15 mouse cellular contexts compared by ENCODE assay signal in genomic region chr14:19771173-19771572, GRCm38 (mm10). TPM values are rescaled to one million over a fixed set of nuclear protein-coding genes. Genes with fewer than 3 reads are reported as not detected.
DNase-seq lines count a peak whose midpoint lies in the region; ATAC-seq and TF ChIP-seq lines count a peak whose summit lies in the region.
"Had no signal": no experiment of that assay in that cellular context is flagged by ENCODE, and none has a peak within 500 bp of the region (broad histone marks: within the 10 kb centered on the region; RNA-seq: fewer than 3 reads in every experiment).

No protein-coding gene starts in this region.

- no peak for TF ChIP-seq POLR2A in cerebellum, adult 2 months (IDR thresholded peaks at IDR 0.05; ENCODE audit: borderline replicate concordance, insufficient read depth, low read length)

- DNase-seq in heart, embryonic 10.5 days (ENCODE audit: low spot score), result no peak
- DNase-seq in heart, adult 9 months (ENCODE audit: low spot score in 2 of 2), result no peak
- DNase-seq in midbrain, embryonic 11.5 days (ENCODE audit: low spot score, missing footprints), result peak; percentile 73
- peak; percentile 32 for DNase-seq in thymus, postnatal 4 days
- no peak for DNase-seq in cerebellum, adult 2 months
- DNase-seq in kidney, postnatal 4 days, result no peak
- DNase-seq: adrenal gland, adult 8-10 months; heart, postnatal 4 days; kidney, adult 18-20 months; layer of hippocampus, adult 9-11 months; right cerebral cortex, postnatal 25 days had no signal

- TF ChIP-seq CTCF in cerebellum, adult 2 months (IDR thresholded peaks at IDR 0.05; ENCODE audit: borderline replicate concordance, insufficient read depth, low read depth, low read length), result no peak

- H3K9ac ChIP-seq in midbrain, embryonic 11.5 days (ENCODE audit: low read length), result no peak overlapping the region
- H3K9ac ChIP-seq in midbrain, embryonic 15.5 days, result no peak overlapping the region
- H3K9ac ChIP-seq: limb, embryonic 13.5 days had no signal

- no peaks in the 10 kb centered on the region for H3K9me3 ChIP-seq in heart, embryonic 10.5 days
- no peaks in the 10 kb centered on the region for H3K9me3 ChIP-seq in midbrain, embryonic 11.5 days (ENCODE audit: control insufficient read depth, low read length)
- H3K9me3 ChIP-seq in midbrain, embryonic 15.5 days, result no peaks in the 10 kb centered on the region
- H3K9me3 ChIP-seq: limb, embryonic 13.5 days had no signal

- no peak for ATAC-seq in midbrain, embryonic 11.5 days (ENCODE audit: low FRiP score)
- ATAC-seq in midbrain, embryonic 15.5 days (replicated peaks), result no peak
- ATAC-seq in granulocyte monocyte progenitor cell, adult 5-6 weeks (replicated peaks; ENCODE audit: poor library complexity, severe bottlenecking), result peak; percentile 88
- ATAC-seq: Patski had no signal

- no peak overlapping the region for H3K4me3 ChIP-seq in heart, embryonic 10.5 days
- H3K4me3 ChIP-seq in midbrain, embryonic 11.5 days (ENCODE audit: low read depth, low read length), result no peak overlapping the region
- H3K4me3 ChIP-seq in midbrain, embryonic 15.5 days, result no peak overlapping the region
- no peak overlapping the region for H3K4me3 ChIP-seq in cerebellum, adult 2 months (replicated peaks; ENCODE audit: insufficient read depth, low read depth, low read length)
- H3K4me3 ChIP-seq: limb, embryonic 13.5 days had no signal

- 0 out of 2 replicates have a peak overlapping the region, but pooled peaks have one; percentile 42 for H3K27ac ChIP-seq in heart, embryonic 10.5 days
- no peak overlapping the region for H3K27ac ChIP-seq in midbrain, embryonic 11.5 days (ENCODE audit: low read depth, low read length)
- H3K27ac ChIP-seq in midbrain, embryonic 15.5 days, result no peak overlapping the region
- no peak overlapping the region for H3K27ac ChIP-seq in cerebellum, adult 2 months (ENCODE audit: insufficient read depth, low read length)

- peaks cover 28% of the 10 kb centered on the region for H3K36me3 ChIP-seq in heart, embryonic 10.5 days
- no peaks in the 10 kb centered on the region for H3K36me3 ChIP-seq in midbrain, embryonic 11.5 days (ENCODE audit: control insufficient read depth, insufficient read depth, low read length)
- H3K36me3 ChIP-seq in midbrain, embryonic 15.5 days (replicated peaks), result no peaks in the 10 kb centered on the region

- no peaks in the 10 kb centered on the region for H3K27me3 ChIP-seq in heart, embryonic 10.5 days (ENCODE audit: insufficient read depth, poor library complexity, severe bottlenecking)
- no peaks in the 10 kb centered on the region for H3K27me3 ChIP-seq in midbrain, embryonic 11.5 days (ENCODE audit: control insufficient read depth, insufficient read depth, low read length)
- no peaks in the 10 kb centered on the region for H3K27me3 ChIP-seq in midbrain, embryonic 15.5 days (replicated peaks)
- no peaks in the 10 kb centered on the region for H3K27me3 ChIP-seq in cerebellum, adult 2 months (ENCODE audit: control insufficient read depth, insufficient read depth, low read length)
- H3K27me3 ChIP-seq: limb, embryonic 13.5 days; Patski had no signal

- peaks cover 76% of the 10 kb centered on the region for H3K4me1 ChIP-seq in heart, embryonic 10.5 days
- peaks cover 4% of the 10 kb centered on the region; the same call in 1 of the 2 replicates for H3K4me1 ChIP-seq in midbrain, embryonic 11.5 days (ENCODE audit: control insufficient read depth, insufficient read depth, low read length)
- 0 out of 2 replicates have a peak, but pooled peaks cover 2% of the 10 kb centered on the region for H3K4me1 ChIP-seq in midbrain, embryonic 15.5 days
- H3K4me1 ChIP-seq in cerebellum, adult 2 months (ENCODE audit: control insufficient read depth, insufficient read depth, low read length), result no peaks in the 10 kb centered on the region

- WGBS in heart, embryonic 10.5 days, result 75% methylated on average over 7 of the region's 7 CpGs
- WGBS in midbrain, embryonic 11.5 days, result 79% methylated on average over 7 of the region's 7 CpGs
- WGBS in midbrain, embryonic 15.5 days, result 83% methylated on average over 7 of the region's 7 CpGs
- WGBS in cerebellum, adult 2 months, result 73% methylated on average over 7 of the region's 7 CpGs

- H3K4me2 ChIP-seq in midbrain, embryonic 11.5 days, result no peak overlapping the region
- no peak overlapping the region for H3K4me2 ChIP-seq in midbrain, embryonic 15.5 days
- H3K4me2 ChIP-seq: limb, embryonic 13.5 days had no signal

RNA-seq across cellular contexts. Expression of gene Nid2, which starts 20.1 kb away (rescaled TPM):
- 169 and 250 TPM in 2 replicates for polyA plus RNA-seq in heart, embryonic 10.5 days (2016; fragmentation: Nextera tagmentation; extraction: Ambion mirVana)
- polyA plus RNA-seq in midbrain, embryonic 11.5 days (2014; fragmentation: Nextera tagmentation; extraction: Ambion mirVana), result 30.0 and 32.2 TPM in 2 replicates
- polyA plus RNA-seq in midbrain, embryonic 15.5 days (2015; fragmentation: Nextera tagmentation; extraction: Ambion mirVana), result 41.0 and 44.4 TPM in 2 replicates
- total RNA-seq in granulocyte monocyte progenitor cell, adult 5-6 weeks (2014; fragmentation: Nextera tagmentation), result not detected in 2 replicates
- total RNA-seq in granulocyte monocyte progenitor cell, adult 5-6 weeks (2017), result 0.26 and 0.34 TPM in 2 replicates
- polyA plus RNA-seq in cerebellum, adult 2 months (2012; rRNA removed), result 1.5 and 2.2 TPM in 2 replicates

RNA-seq across cellular contexts. Expression of gene Rtraf, which starts 52.5 kb away (rescaled TPM):
- 182 and 196 TPM in 2 replicates for polyA plus RNA-seq in heart, embryonic 10.5 days (2016; fragmentation: Nextera tagmentation; extraction: Ambion mirVana)
- 277 and 280 TPM in 2 replicates for polyA plus RNA-seq in midbrain, embryonic 11.5 days (2014; fragmentation: Nextera tagmentation; extraction: Ambion mirVana)
- polyA plus RNA-seq in midbrain, embryonic 15.5 days (2015; fragmentation: Nextera tagmentation; extraction: Ambion mirVana), result 135 and 137 TPM in 2 replicates
- 142 and 146 TPM in 2 replicates for total RNA-seq in granulocyte monocyte progenitor cell, adult 5-6 weeks (2014; fragmentation: Nextera tagmentation)
- total RNA-seq in granulocyte monocyte progenitor cell, adult 5-6 weeks (2017), result 162 and 169 TPM in 2 replicates
- polyA plus RNA-seq in cerebellum, adult 2 months (2012; rRNA removed), result 78.5 and 80.7 TPM in 2 replicates

Comparison
In these comparisons a context has a peak if more than half of its experiments do, and no peak if none do; other contexts are left out.
1. DNase-seq: peak in midbrain, embryonic 11.5 days (single experiment) and thymus, postnatal 4 days (single experiment); none in heart, embryonic 10.5 days (single experiment), heart, adult 9 months (0 of 2), cerebellum, adult 2 months (0 of 2) and kidney, postnatal 4 days (0 of 2).